Mouse (Mus musculus) testis, postnatal 14 days (tissue): ENCODE measurements around the gene Epn2.
"Not testable (repeated sequence)": the region's sequence is repeated elsewhere in the genome, so short reads cannot be mapped to it uniquely, and the experiment has no call there.

ENCODE experiments used
- DNase-seq: peaks from one replicate; pipeline ENCODE4 v3.0.0; 2021; ENCODE audit warnings: low spot score

The Epn2 gene

GRCm38 (mm10) chr11:61590516-61591213 is 11.2 kb upstream of the Epn2 start:
- DNase-seq, result peak; percentile 40

GRCm38 (mm10) chr11:61585421-61585820 is 5.9 kb upstream of the Epn2 start:
- no peak for DNase-seq

- DNase-seq, result no peak
Measured at GRCm38 (mm10) chr11:61584830-61585229, 5.3 kb upstream of the Epn2 start.

GRCm38 (mm10) chr11:61584096-61584495 is 4.6 kb upstream of the Epn2 start:
- DNase-seq, result no peak

GRCm38 (mm10) chr11:61582808-61583207 is 3.3 kb upstream of the Epn2 start:
- DNase-seq, result not testable (repeated sequence)

GRCm38 (mm10) chr11:61579878-61580381 is 443 bp upstream of the Epn2 start:
- no peak for DNase-seq

GRCm38 (mm10) chr11:61578541-61578982 is 925 bp downstream of the Epn2 start:
- no peak for DNase-seq

- DNase-seq, result no peak
Measured at GRCm38 (mm10) chr11:61577991-61578390, 1.5 kb downstream of the Epn2 start.

GRCm38 (mm10) chr11:61577349-61577748 is 2.1 kb downstream of the Epn2 start:
- no peak for DNase-seq

GRCm38 (mm10) chr11:61573266-61573665 is 6.2 kb downstream of the Epn2 start:
- no peak for DNase-seq

- DNase-seq, result no peak
Measured at GRCm38 (mm10) chr11:61571225-61571624, 8.3 kb downstream of the Epn2 start.

- DNase-seq, result no peak
Measured at GRCm38 (mm10) chr11:61569671-61570070, 9.8 kb downstream of the Epn2 start.

GRCm38 (mm10) chr11:61564566-61564965 is 14.9 kb downstream of the Epn2 start:
- peak; percentile 28 for DNase-seq

GRCm38 (mm10) chr11:61563939-61564338 is 15.5 kb downstream of the Epn2 start:
- no peak for DNase-seq

GRCm38 (mm10) chr11:61562421-61562820 is 17.1 kb downstream of the Epn2 start:
- DNase-seq, result no peak

- no peak for DNase-seq
Measured at GRCm38 (mm10) chr11:61559572-61559971, 19.9 kb downstream of the Epn2 start.

GRCm38 (mm10) chr11:61553015-61553754 is 26.3 kb downstream of the Epn2 start:
- DNase-seq, result no peak

GRCm38 (mm10) chr11:61550631-61551030 is 28.9 kb downstream of the Epn2 start:
- no peak for DNase-seq

- no peak for DNase-seq
Measured at GRCm38 (mm10) chr11:61547710-61548109, 31.8 kb downstream of the Epn2 start.

- DNase-seq, result no peak
Measured at GRCm38 (mm10) chr11:61546452-61546851, 33.0 kb downstream of the Epn2 start.

GRCm38 (mm10) chr11:61545586-61545985 is 33.9 kb downstream of the Epn2 start:
- DNase-seq, result no peak

- DNase-seq, result no peak
Measured at GRCm38 (mm10) chr11:61541106-61541505, 38.4 kb downstream of the Epn2 start.

GRCm38 (mm10) chr11:61540642-61541041 is 38.8 kb downstream of the Epn2 start:
- DNase-seq, result no peak
